Mouse (Mus musculus): ENCODE measurements around the gene Gsdma3.

GRCm38 (mm10) chr11:98682811-98683210, 56.7 kb downstream of the Gsdma3 start:
- TF ChIP-seq POLR2A (IDR thresholded peaks at IDR 0.05; ENCODE audit: low read depth, low read length) (no peak), CTCF (IDR thresholded peaks at IDR 0.05; ENCODE audit: extremely low read depth, insufficient read depth, insufficient read length, insufficient replicate concordance) (no peak)
